Mouse (Mus musculus) ES-Bruce4 (cell line): ENCODE data around the gene Henmt1.

Experiments
- CTCF ChIP-seq: IDR thresholded peaks from one replicate; pipeline ENCODE4 v1.8.1; 2011; ENCODE audit warnings: low read depth, low read length
- EP300 ChIP-seq: IDR thresholded peaks from 2 replicates; pipeline ENCODE4 v1.6.1; 2011; ENCODE audit warnings: low read depth, low read length; ENCODE audit not compliant: insufficient read depth
- POLR2A ChIP-seq: IDR thresholded peaks from one replicate; pipeline ENCODE4 v1.8.1; 2011; ENCODE audit warnings: low read length; ENCODE audit not compliant: insufficient read depth

GRCm38 (mm10) chr3:108939573-108939972, at the start of gene Henmt1:
- TF ChIP-seq POLR2A (no peak), CTCF (no peak), EP300 (no peak)
